ENCODE assay signal across 9 mouse cellular contexts in genomic region chr6:72356001-72356532, GRCm38 (mm10). TPM values are rescaled to one million over a fixed set of nuclear protein-coding genes. Genes with fewer than 3 reads are reported as not detected.
A peak's percentile ranks its signal among the peaks of the same experiment; 100 is the strongest.
DNase-seq lines count a peak whose midpoint lies in the region; ATAC-seq and TF ChIP-seq lines count a peak whose summit lies in the region.
"Had no signal": no experiment of that assay in that cellular context is flagged by ENCODE, and none has a peak within 500 bp of the region (broad histone marks: within the 10 kb centered on the region; RNA-seq: fewer than 3 reads in every experiment).

No protein-coding gene starts in this region.

- in situ Hi-C loops in ES-E14 (cut with MboI; ENCODE audit: low sequenced_read_pairs in 2 of 2, unreplicated experiment in 2 of 2): no loop called here

- peak overlapping the region; percentile 93 for H3K4me2 ChIP-seq in forebrain, postnatal 0 days (ENCODE audit: low read depth)
- H3K4me2 ChIP-seq in liver, embryonic 14.5 days (ENCODE audit: low read depth): peak overlapping the region; percentile 67

- H3K4me1 ChIP-seq in heart, embryonic 10.5 days: peaks cover 52% of the 10 kb centered on the region
- H3K4me1 ChIP-seq in ES-E14 (ENCODE audit: control insufficient read depth in 2 of 2, insufficient read depth in 2 of 2, low read length in 2 of 2, poor library complexity in 1 of 2): peaks cover 0 to 2% of the 10 kb centered on the region in 2 experiments; a peak in 2 of 4 replicates
- H3K4me1 ChIP-seq in forebrain, postnatal 0 days (ENCODE audit: insufficient read depth): 0 out of 2 replicates have a peak, but pooled peaks cover 6% of the 10 kb centered on the region
- H3K4me1 ChIP-seq in liver, embryonic 14.5 days (replicated peaks; ENCODE audit: control insufficient read depth in 2 of 2, insufficient read depth in 2 of 2, low read length in 1 of 2): peaks cover 19 to 34% of the 10 kb centered on the region in 2 experiments

- H3K9me3 ChIP-seq in heart, embryonic 10.5 days: no peaks in the 10 kb centered on the region
- no peaks in the 10 kb centered on the region for H3K9me3 ChIP-seq in ES-E14 (ENCODE audit: control insufficient read depth, insufficient read depth, low read depth, low read length)
- H3K9me3 ChIP-seq in forebrain, postnatal 0 days (ENCODE audit: low read length): no peaks in the 10 kb centered on the region
- no peaks in the 10 kb centered on the region for H3K9me3 ChIP-seq in liver, embryonic 14.5 days (ENCODE audit: control insufficient read depth, low read length)

- no peak for TF ChIP-seq CTCF in forebrain, postnatal 0 days (IDR thresholded peaks at IDR 0.05; ENCODE audit: low read depth)
- TF ChIP-seq CTCF in liver, embryonic 14.5 days (IDR thresholded peaks at IDR 0.05; ENCODE audit: low read depth): no peak

- peaks cover 40% of the 10 kb centered on the region for H3K36me3 ChIP-seq in heart, embryonic 10.5 days
- H3K36me3 ChIP-seq in ES-E14 (ENCODE audit: control insufficient read depth, insufficient read depth, low read length, poor library complexity, severe bottlenecking): peaks cover 14% of the 10 kb centered on the region
- peaks cover 28% of the 10 kb centered on the region for H3K36me3 ChIP-seq in forebrain, postnatal 0 days (ENCODE audit: insufficient read depth)
- H3K36me3 ChIP-seq in liver, embryonic 14.5 days (replicated peaks; ENCODE audit: control insufficient read depth, insufficient read depth, low read depth): peaks cover 20% of the 10 kb centered on the region

- peak overlapping the region; percentile 74; the same call in 1 of the 2 replicates for H3K9ac ChIP-seq in ES-E14 (ENCODE audit: insufficient read depth, low read depth, low read length, poor library complexity, severe bottlenecking)
- H3K9ac ChIP-seq in forebrain, postnatal 0 days: peak overlapping the region; percentile 88
- peak overlapping the region; percentile 40; the same call in 1 of the 2 replicates for H3K9ac ChIP-seq in liver, embryonic 14.5 days (replicated peaks)

- no peak for DNase-seq in heart, embryonic 10.5 days (ENCODE audit: low spot score)
- DNase-seq in heart, postnatal 25 days (ENCODE audit: low spot score): no peak
- DNase-seq in ES-E14 (ENCODE audit: low read depth, low spot score): no peak
- DNase-seq in forebrain, postnatal 0 days: no peak
- no peak for DNase-seq in liver, embryonic 14.5 days (ENCODE audit: low read depth in 3 of 3, low spot score in 3 of 3)
- DNase-seq in embryo, embryonic 10 days (ENCODE audit: low spot score): no peak
- no peak for DNase-seq in spleen, postnatal 14 days (ENCODE audit: low spot score in 2 of 2)

- peak overlapping the region; percentile 86; the same call in 1 of the 2 replicates for H3K27ac ChIP-seq in heart, embryonic 10.5 days
- no peak overlapping the region for H3K27ac ChIP-seq in ES-E14 (ENCODE audit: insufficient read depth, low read depth, low read length, poor library complexity, severe bottlenecking)
- peak overlapping the region; percentile 71 for H3K27ac ChIP-seq in forebrain, postnatal 0 days (ENCODE audit: low read depth, low read length)
- H3K27ac ChIP-seq in liver, embryonic 14.5 days: no peak overlapping the region

- peak overlapping the region; percentile 74 for H3K4me3 ChIP-seq in heart, embryonic 10.5 days
- H3K4me3 ChIP-seq in ES-E14 (ENCODE audit: insufficient read depth in 1 of 2, low read depth in 1 of 2, low read length in 2 of 2, poor library complexity in 1 of 2, severe bottlenecking in 1 of 2): peak overlapping the region; percentile 68 to 86
- peak overlapping the region; percentile 69 for H3K4me3 ChIP-seq in forebrain, postnatal 0 days (ENCODE audit: low read depth, low read length)
- H3K4me3 ChIP-seq in liver, embryonic 14.5 days (ENCODE audit: insufficient read depth in 1 of 2, low read depth in 2 of 2, low read length in 2 of 2): peak overlapping the region; percentile 51 to 56

- no peaks in the 10 kb centered on the region for H3K27me3 ChIP-seq in heart, embryonic 10.5 days (ENCODE audit: insufficient read depth, poor library complexity, severe bottlenecking)
- no peaks in the 10 kb centered on the region for H3K27me3 ChIP-seq in forebrain, postnatal 0 days (ENCODE audit: insufficient read depth, low read length)
- H3K27me3 ChIP-seq in liver, embryonic 14.5 days (ENCODE audit: control insufficient read depth, insufficient read depth, low read length): peaks cover 30% of the 10 kb centered on the region
- H3K27me3 ChIP-seq: Patski had no signal

- no peak for ATAC-seq in forebrain, postnatal 0 days
- ATAC-seq in liver, embryonic 14.5 days (ENCODE audit: insufficient read depth): peak; percentile 3; the same call in 1 of the 2 replicates
- no peak for ATAC-seq in frontal cortex, adult (ENCODE audit: low TSS enrichment)

- intact Hi-C loops in heart, postnatal 25 days (cut with DNase I): no loop called here

- no peak for TF ChIP-seq EP300 in liver, embryonic 14.5 days (IDR thresholded peaks at IDR 0.05; ENCODE audit: low read depth)

- 32% methylated on average over 8 of the region's 8 CpGs for WGBS in heart, embryonic 10.5 days
- WGBS in forebrain, postnatal 0 days: 37% methylated on average over 7 of the region's 8 CpGs
- WGBS in liver, embryonic 14.5 days (ENCODE audit: insufficient replicate concordance): 48% methylated on average over 6 of the region's 8 CpGs

TF ChIP-seq in ES-E14, 5 proteins besides CTCF, POLR2A, EP300 and RAD21:
- TF ChIP-seq MAFK (IDR thresholded peaks at IDR 0.05; ENCODE audit: insufficient read depth, low read depth, low read length): no peak
- TF ChIP-seq CHD2 (IDR thresholded peaks at IDR 0.05; ENCODE audit: low read depth, low read length): no peak
- no peak for TF ChIP-seq ZC3H11A (IDR thresholded peaks at IDR 0.05; ENCODE audit: borderline replicate concordance, low read depth, low read length)
- TF ChIP-seq ZNF384 (IDR thresholded peaks at IDR 0.05; ENCODE audit: low read depth, low read length): no peak
- TF ChIP-seq HCFC1 (IDR thresholded peaks at IDR 0.05; ENCODE audit: borderline replicate concordance, insufficient read depth, low read length): no peak
TF ChIP-seq in ES-E14: peak in this region for 0.

RNA-seq across cellular contexts. Expression of gene Tmem150a, which starts 0.8 kb away (rescaled TPM):
- 15.7 and 24.9 TPM in 2 replicates for polyA plus RNA-seq in heart, embryonic 10.5 days (2016; fragmentation: Nextera tagmentation; extraction: Ambion mirVana)
- total RNA-seq in heart, postnatal 25 days (2021): 10 to 100 TPM; 18.0 to 21.1 TPM
- total RNA-seq in ES-E14 (2012; rRNA removed): 21.2 and 26.1 TPM in 2 replicates
- total RNA-seq in forebrain, postnatal 0 days (2014; rRNA removed): 22.9 and 24.3 TPM in 2 replicates
- 17.2 and 17.5 TPM in 2 replicates for polyA plus RNA-seq in forebrain, postnatal 0 days (2015; fragmentation: Nextera tagmentation; extraction: Ambion mirVana)
- polyA plus RNA-seq in liver, embryonic 14.5 days (2012; rRNA removed): 39.0 and 58.3 TPM in 2 replicates
- 43.6 and 48.0 TPM in 2 replicates for polyA plus RNA-seq in liver, embryonic 14.5 days (2014; fragmentation: Nextera tagmentation; extraction: Ambion mirVana)

RNA-seq across cellular contexts. Expression of gene 0610030E20Rik, which starts 8.9 kb away (rescaled TPM):
- 17.3 and 24.9 TPM in 2 replicates for polyA plus RNA-seq in heart, embryonic 10.5 days (2016; fragmentation: Nextera tagmentation; extraction: Ambion mirVana)
- 10 to 100 TPM in 1 of 2 experiments, 1 to 10 TPM in 1; 9.4 to 10.1 TPM for total RNA-seq in heart, postnatal 25 days (2021)
- total RNA-seq in ES-E14 (2012; rRNA removed): 7.7 TPM in 2 replicates
- total RNA-seq in forebrain, postnatal 0 days (2014; rRNA removed): 6.5 and 10.9 TPM in 2 replicates
- polyA plus RNA-seq in forebrain, postnatal 0 days (2015; fragmentation: Nextera tagmentation; extraction: Ambion mirVana): 9.7 and 15.4 TPM in 2 replicates
- polyA plus RNA-seq in liver, embryonic 14.5 days (2012; rRNA removed): 8.7 and 10.1 TPM in 2 replicates
- polyA plus RNA-seq in liver, embryonic 14.5 days (2014; fragmentation: Nextera tagmentation; extraction: Ambion mirVana): 7.9 and 10.9 TPM in 2 replicates

RNA-seq across cellular contexts. Expression of gene Rnf181, which starts 10.7 kb away (rescaled TPM):
- polyA plus RNA-seq in heart, embryonic 10.5 days (2016; fragmentation: Nextera tagmentation; extraction: Ambion mirVana): 119 and 127 TPM in 2 replicates
- total RNA-seq in heart, postnatal 25 days (2021): 10 to 100 TPM; 33.9 to 41.2 TPM
- total RNA-seq in ES-E14 (2012; rRNA removed): 57.2 and 62.0 TPM in 2 replicates
- total RNA-seq in forebrain, postnatal 0 days (2014; rRNA removed): 66.9 and 76.3 TPM in 2 replicates
- 117 and 124 TPM in 2 replicates for polyA plus RNA-seq in forebrain, postnatal 0 days (2015; fragmentation: Nextera tagmentation; extraction: Ambion mirVana)
- 40.3 and 42.8 TPM in 2 replicates for polyA plus RNA-seq in liver, embryonic 14.5 days (2012; rRNA removed)
- polyA plus RNA-seq in liver, embryonic 14.5 days (2014; fragmentation: Nextera tagmentation; extraction: Ambion mirVana): 68.0 and 75.4 TPM in 2 replicates

RNA-seq across cellular contexts. Expression of gene Usp39, which starts 11.1 kb away (rescaled TPM):
- 43.5 and 53.9 TPM in 2 replicates for polyA plus RNA-seq in heart, embryonic 10.5 days (2016; fragmentation: Nextera tagmentation; extraction: Ambion mirVana)
- 10 to 100 TPM; 15.7 to 16.6 TPM for total RNA-seq in heart, postnatal 25 days (2021)
- 62.6 and 76.9 TPM in 2 replicates for total RNA-seq in ES-E14 (2012; rRNA removed)
- total RNA-seq in forebrain, postnatal 0 days (2014; rRNA removed): 52.6 and 52.7 TPM in 2 replicates
- polyA plus RNA-seq in forebrain, postnatal 0 days (2015; fragmentation: Nextera tagmentation; extraction: Ambion mirVana): 39.0 and 42.8 TPM in 2 replicates
- 23.9 and 32.7 TPM in 2 replicates for polyA plus RNA-seq in liver, embryonic 14.5 days (2012; rRNA removed)
- 49.6 and 58.7 TPM in 2 replicates for polyA plus RNA-seq in liver, embryonic 14.5 days (2014; fragmentation: Nextera tagmentation; extraction: Ambion mirVana)

RNA-seq across cellular contexts. Expression of gene Vamp5, which starts 24.2 kb away (rescaled TPM):
- polyA plus RNA-seq in heart, embryonic 10.5 days (2016; fragmentation: Nextera tagmentation; extraction: Ambion mirVana): 40.5 and 44.7 TPM in 2 replicates
- 10 to 100 TPM; 56.3 to 59.6 TPM for total RNA-seq in heart, postnatal 25 days (2021)
- total RNA-seq in ES-E14 (2012; rRNA removed): 1.0 and 1.2 TPM in 2 replicates
- 12.7 and 17.1 TPM in 2 replicates for total RNA-seq in forebrain, postnatal 0 days (2014; rRNA removed)
- polyA plus RNA-seq in forebrain, postnatal 0 days (2015; fragmentation: Nextera tagmentation; extraction: Ambion mirVana): 11.6 and 13.1 TPM in 2 replicates
- 72.5 and 80.0 TPM in 2 replicates for polyA plus RNA-seq in liver, embryonic 14.5 days (2012; rRNA removed)
- polyA plus RNA-seq in liver, embryonic 14.5 days (2014; fragmentation: Nextera tagmentation; extraction: Ambion mirVana): 81.0 and 94.5 TPM in 2 replicates

Comparison
In these comparisons a context has a peak if more than half of its experiments do, and no peak if none do; other contexts are left out.
1. H3K27ac ChIP-seq: peak in heart, embryonic 10.5 days (single experiment) and forebrain, postnatal 0 days (single experiment); none in ES-E14 (single experiment) and liver, embryonic 14.5 days (single experiment).
2. Peak in every context shown above with its lines, with median percentiles within 50 percentile points of each other: H3K4me3 ChIP-seq and H3K9ac ChIP-seq.